Mouse (Mus musculus) kidney, postnatal 36 days (tissue): Measurements from ENCODE around the gene Ube2e3.

Experiments
- DNase-seq, 2 experiments: peaks; one replicate each; pipeline ENCODE4 v3.0.0; 2021 to 2022; ENCODE audit warnings: mixed read lengths in 2 of 2

Ube2e3 gene

GRCm38 (mm10) chr2:78882743-78883433, 15.0 kb downstream of the Ube2e3 start:
- no peak for DNase-seq

GRCm38 (mm10) chr2:78886446-78886845, 18.5 kb downstream of the Ube2e3 start:
- no peak for DNase-seq

- no peak for DNase-seq
Measured at GRCm38 (mm10) chr2:78888190-78888589, 20.3 kb downstream of the Ube2e3 start.

- no peak for DNase-seq
Measured at GRCm38 (mm10) chr2:78895216-78895615, 27.3 kb downstream of the Ube2e3 start.

GRCm38 (mm10) chr2:78905916-78906315, 38.0 kb downstream of the Ube2e3 start:
- DNase-seq = no peak

- no peak for DNase-seq
Measured at GRCm38 (mm10) chr2:78911516-78911915, 43.6 kb downstream of the Ube2e3 start.

- DNase-seq = peak in 1 of 2 experiments; percentile 13
Measured at GRCm38 (mm10) chr2:78914861-78915260, 46.9 kb downstream of the Ube2e3 start.

- no peak for DNase-seq
Measured at GRCm38 (mm10) chr2:78922980-78923674, 55.2 kb downstream of the Ube2e3 start.

GRCm38 (mm10) chr2:78925807-78926206, 57.9 kb downstream of the Ube2e3 start:
- DNase-seq = no peak

- no peak for DNase-seq
Measured at GRCm38 (mm10) chr2:78927625-78928024, 59.7 kb downstream of the Ube2e3 start.

- DNase-seq = no peak
Measured at GRCm38 (mm10) chr2:78928080-78928479, 60.2 kb downstream of the Ube2e3 start.

- no peak for DNase-seq
Measured at GRCm38 (mm10) chr2:78931358-78931757, 63.4 kb downstream of the Ube2e3 start.

- no peak for DNase-seq
Measured at GRCm38 (mm10) chr2:78959451-78959850, 91.5 kb downstream of the Ube2e3 start.

GRCm38 (mm10) chr2:78960288-78960687, 92.4 kb downstream of the Ube2e3 start:
- DNase-seq = no peak

- no peak for DNase-seq
Measured at GRCm38 (mm10) chr2:78961023-78961422, 93.1 kb downstream of the Ube2e3 start.

- DNase-seq = no peak
Measured at GRCm38 (mm10) chr2:78961580-78961979, 93.7 kb downstream of the Ube2e3 start.

- DNase-seq = no peak
Measured at GRCm38 (mm10) chr2:78964995-78965394, 97.1 kb downstream of the Ube2e3 start.

- no peak for DNase-seq
Measured at GRCm38 (mm10) chr2:78965396-78965795, 97.5 kb downstream of the Ube2e3 start.

GRCm38 (mm10) chr2:78970088-78970487, 102.2 kb downstream of the Ube2e3 start:
- no peak for DNase-seq
